Comparison of ENCODE assay signal across 13 mouse cellular contexts in genomic region chr3:51048739-51049138, GRCm38 (mm10).
"Had no signal": no experiment of that assay in that cellular context is flagged by ENCODE, and none has a peak within 500 bp of the region (broad histone marks: within the 10 kb centered on the region; RNA-seq: fewer than 3 reads in every experiment).

No protein-coding gene starts in this region.

- DNase-seq: liver, postnatal 0 days; lung, adult 2 months; lung, postnatal 14 days; lung, postnatal 36 days; midbrain, embryonic 14.5 days; retina, postnatal 1 day; right cerebral cortex, adult 18-20 months; right cerebral cortex, postnatal 14 days; thymus, adult 18-20 months; thymus, postnatal 14 days; thymus, postnatal 36 days had no signal

- ATAC-seq: liver, postnatal 0 days; lung, postnatal 0 days; midbrain, embryonic 16.5 days had no signal
